Mouse (Mus musculus) MN1 (cell line): ENCODE data around the gene Spag6l.
"Not testable (repeated sequence)": the region's sequence is repeated elsewhere in the genome, so short reads cannot be mapped to it uniquely, and the experiment has no call there.

Experiments used
- DNase-seq: peaks from one replicate; pipeline ENCODE4 v3.0.0-alpha.2; 2016; ENCODE audit warnings: low spot score

Spag6l gene

GRCm38 (mm10) chr16:16828757-16829615 is at the start of gene Spag6l:
TSS of gene Spag6l (minus strand) at chr16:16829456.
- DNase-seq: no peak

GRCm38 (mm10) chr16:16879025-16879424 is 49.8 kb upstream of the Spag6l start:
- DNase-seq: no peak

GRCm38 (mm10) chr16:16870617-16871331 is 41.5 kb upstream of the Spag6l start, which contains the start of the genes Top3b and Vpreb1:
TSS of gene Top3b (plus strand) at chr16:16870736.
TSS of gene Vpreb1 (minus strand) at chr16:16870843.
- DNase-seq: peak; percentile 95

GRCm38 (mm10) chr16:16870241-16870616 is 41.0 kb upstream of the Spag6l start:
- no peak for DNase-seq

GRCm38 (mm10) chr16:16865696-16866561 is 36.7 kb upstream of the Spag6l start:
- DNase-seq: no peak

GRCm38 (mm10) chr16:16865217-16865616 is 36.0 kb upstream of the Spag6l start:
- DNase-seq: no peak

GRCm38 (mm10) chr16:16863978-16864377 is 34.7 kb upstream of the Spag6l start, which contains the start of gene Igll1:
TSS of gene Igll1 (minus strand) at chr16:16863985.
- no peak for DNase-seq

- DNase-seq: no peak
Measured at GRCm38 (mm10) chr16:16862288-16862687, 33.0 kb upstream of the Spag6l start.

- DNase-seq: no peak
Measured at GRCm38 (mm10) chr16:16856731-16857476, 27.6 kb upstream of the Spag6l start.

GRCm38 (mm10) chr16:16856054-16856453 is 26.8 kb upstream of the Spag6l start:
- DNase-seq: not testable (repeated sequence)

GRCm38 (mm10) chr16:16855541-16855940 is 26.3 kb upstream of the Spag6l start:
- DNase-seq: no peak

- peak; percentile 24 for DNase-seq
Measured at GRCm38 (mm10) chr16:16854836-16855235, 25.6 kb upstream of the Spag6l start.

GRCm38 (mm10) chr16:16852411-16852810 is 23.2 kb upstream of the Spag6l start:
- no peak for DNase-seq

- DNase-seq: no peak
Measured at GRCm38 (mm10) chr16:16849196-16849595, 19.9 kb upstream of the Spag6l start.

- no peak for DNase-seq
Measured at GRCm38 (mm10) chr16:16829671-16830070, 415 bp upstream of the Spag6l start.

- DNase-seq: no peak
Measured at GRCm38 (mm10) chr16:16826223-16826622, 3.0 kb downstream of the Spag6l start.

GRCm38 (mm10) chr16:16825476-16825875 is 3.8 kb downstream of the Spag6l start:
- DNase-seq: no peak

GRCm38 (mm10) chr16:16806325-16806724 is 22.9 kb downstream of the Spag6l start:
- DNase-seq: no peak
